Mouse (Mus musculus) adrenal gland, adult 8-10 months (tissue): ENCODE measurements around the gene Egln1. TPM values are rescaled to one million over a fixed set of nuclear protein-coding genes. Genes with fewer than 3 reads are reported as not detected.

Experiments used
- DNase-seq: peaks from one replicate; pipeline ENCODE4 v3.0.0; 2022
- total RNA-seq, 4 experiments: library from RNA; stranded (reverse); gene quantifications; 2 replicates each; pipeline ENCODE4 v1.2.4; 2022

The Egln1 gene
- 10 to 100 TPM; 48.2 to 56.7 (median 50.9) TPM for total RNA-seq

DNA sequence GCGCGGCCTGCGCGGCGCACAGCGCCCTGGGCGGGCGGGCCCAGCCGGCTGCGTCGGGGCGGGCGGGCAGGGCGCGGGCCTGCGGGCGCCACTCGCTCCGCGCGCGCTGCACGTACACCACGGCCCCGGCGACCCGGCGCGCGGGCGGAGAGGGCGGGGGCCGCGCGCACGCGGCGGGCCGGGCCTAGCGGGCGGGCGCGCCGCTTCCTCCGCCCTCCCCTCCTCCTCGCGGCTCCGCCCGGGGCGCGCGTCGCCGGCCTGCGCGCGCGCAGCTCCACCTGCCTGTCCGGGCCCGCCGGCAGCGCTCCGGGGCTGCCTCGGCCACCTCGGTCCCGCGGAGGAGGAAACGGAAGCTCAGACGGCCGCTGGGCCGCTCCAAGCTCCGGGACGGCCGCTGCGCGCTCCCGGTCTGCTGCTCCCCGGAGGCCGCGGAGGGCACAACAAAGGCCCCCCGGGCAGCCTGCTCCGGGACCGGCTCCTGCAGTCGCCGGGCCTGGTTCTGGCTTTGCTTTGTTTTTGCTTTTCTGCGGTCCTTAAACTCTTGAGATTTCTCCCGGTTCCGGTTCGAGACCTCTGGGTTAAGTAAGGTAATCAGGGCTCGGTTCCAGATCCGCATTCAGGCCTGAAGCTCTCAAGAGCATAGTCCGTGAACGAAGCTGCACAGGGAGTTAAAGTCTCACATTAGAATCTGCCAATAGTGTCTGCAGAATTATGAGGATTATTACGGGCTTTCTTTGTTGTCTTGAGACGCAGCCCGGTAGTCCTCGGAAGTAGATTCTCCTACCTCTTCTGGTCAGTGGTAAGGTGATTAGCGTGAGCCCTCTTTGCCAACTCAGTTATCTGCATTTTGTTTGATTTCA lies at the start of gene Egln1:
TSS of gene Egln1 (minus strand) at position 116 of the 860 bp plus-strand sequence.
- peak; percentile 63 for DNase-seq

DNA sequence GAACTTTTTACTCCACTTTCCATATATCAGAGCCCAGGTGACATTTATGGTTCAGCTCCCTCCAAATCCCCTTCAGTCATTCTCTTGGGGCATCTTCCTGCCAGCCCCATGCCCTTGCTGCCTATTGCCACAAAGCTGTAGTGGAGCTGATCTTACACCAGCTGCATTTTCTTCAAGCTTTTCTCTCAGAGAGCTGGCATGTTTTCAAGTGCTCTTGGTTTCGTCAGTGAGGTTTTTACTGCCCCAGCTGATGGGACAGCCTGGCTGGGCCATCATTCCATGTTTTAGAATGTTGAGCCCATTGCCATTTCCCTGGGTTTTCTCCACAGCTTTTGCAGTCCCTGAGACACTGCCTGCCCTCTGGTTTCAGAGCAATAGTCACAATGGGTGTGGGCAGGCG lies 46.7 kb upstream of the Egln1 start:
- DNase-seq: no peak

DNA sequence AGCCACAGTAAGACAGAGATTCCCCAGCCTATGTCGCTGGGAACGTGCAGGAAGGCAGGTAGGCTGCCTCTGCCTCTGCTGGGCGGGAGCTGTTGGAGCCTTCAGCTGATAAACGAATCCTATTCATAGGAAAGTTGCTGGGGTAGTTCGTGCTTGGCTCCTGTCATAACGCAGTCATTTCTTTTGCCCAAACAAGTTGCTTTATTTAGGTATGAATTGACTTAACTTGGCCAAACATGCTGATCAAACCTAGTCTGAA lies 42.5 kb upstream of the Egln1 start:
- DNase-seq: no peak

DNA sequence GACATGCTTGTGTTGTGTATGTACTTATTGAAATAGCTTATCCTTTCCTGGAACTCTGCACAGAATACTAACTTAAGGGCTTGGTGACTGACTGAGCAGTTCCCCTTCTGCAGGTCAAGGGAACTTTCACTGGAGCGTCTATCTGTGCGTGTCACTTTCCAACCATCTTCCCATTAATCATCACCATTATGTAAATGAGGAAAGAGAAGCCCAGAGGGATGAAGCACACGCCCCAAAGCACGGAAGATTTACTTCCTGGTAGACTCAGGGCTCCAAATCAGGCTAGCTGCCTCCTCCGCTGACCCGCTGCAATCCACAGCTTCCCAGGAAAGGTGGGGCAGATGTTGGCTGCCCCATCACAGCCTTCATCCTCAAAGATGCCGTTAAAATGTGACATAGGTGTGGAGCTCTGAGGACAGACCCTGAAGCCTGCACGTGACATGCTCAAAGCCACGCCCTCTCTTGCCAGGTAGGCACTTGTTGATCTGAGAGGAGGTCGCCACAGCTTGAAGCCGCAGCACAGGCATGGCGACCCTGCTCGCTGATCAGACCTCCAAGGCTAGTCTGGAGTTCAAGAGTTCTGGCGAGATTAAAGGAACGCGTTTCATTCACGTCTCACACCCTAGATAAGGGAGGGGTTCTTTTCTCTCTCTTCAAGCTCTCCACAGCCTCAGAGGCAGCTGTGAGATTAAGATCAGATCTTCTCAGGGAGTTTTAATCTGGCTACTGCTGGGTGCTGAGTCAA lies 42.0 kb upstream of the Egln1 start:
- no peak for DNase-seq

DNA sequence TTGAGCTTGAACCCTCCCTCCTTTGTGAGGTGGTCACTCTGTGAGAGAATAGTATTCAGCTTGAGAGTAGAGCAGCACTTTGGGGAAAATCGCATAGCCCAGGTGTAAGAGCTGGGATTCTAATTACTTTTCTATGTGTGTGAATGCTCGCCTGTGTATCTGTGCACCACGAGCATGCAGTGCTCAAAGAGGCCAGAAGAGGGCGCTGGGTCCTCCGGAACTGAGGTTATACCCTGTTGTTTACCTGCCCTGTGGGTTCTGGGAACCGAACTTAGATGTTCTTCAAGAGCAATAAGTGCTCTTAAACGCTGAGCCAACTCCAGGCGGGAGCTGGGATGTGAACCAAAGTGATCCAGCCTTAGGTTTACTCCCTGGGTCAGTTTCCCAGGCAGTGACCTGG lies 31.7 kb upstream of the Egln1 start:
- DNase-seq: no peak

DNA sequence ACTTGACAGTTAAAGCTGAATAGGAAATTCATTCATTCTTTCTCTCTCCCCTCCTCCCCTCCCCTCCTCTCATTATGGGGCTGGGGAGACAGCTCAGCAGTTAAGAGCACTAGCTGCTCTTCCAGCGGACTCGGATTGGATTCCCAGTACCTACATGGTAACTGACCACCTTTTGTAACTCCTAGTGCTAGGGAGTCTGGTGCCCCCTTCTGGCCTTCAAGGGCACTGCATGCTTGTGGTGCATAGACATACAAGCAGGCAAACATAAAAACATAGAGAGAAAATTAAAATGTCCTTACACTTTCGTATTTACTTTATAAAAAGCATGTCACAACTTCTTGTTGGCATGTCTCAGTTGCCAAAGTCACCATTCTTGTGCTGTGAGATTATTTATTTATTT lies 30.9 kb upstream of the Egln1 start:
- no peak for DNase-seq

DNA sequence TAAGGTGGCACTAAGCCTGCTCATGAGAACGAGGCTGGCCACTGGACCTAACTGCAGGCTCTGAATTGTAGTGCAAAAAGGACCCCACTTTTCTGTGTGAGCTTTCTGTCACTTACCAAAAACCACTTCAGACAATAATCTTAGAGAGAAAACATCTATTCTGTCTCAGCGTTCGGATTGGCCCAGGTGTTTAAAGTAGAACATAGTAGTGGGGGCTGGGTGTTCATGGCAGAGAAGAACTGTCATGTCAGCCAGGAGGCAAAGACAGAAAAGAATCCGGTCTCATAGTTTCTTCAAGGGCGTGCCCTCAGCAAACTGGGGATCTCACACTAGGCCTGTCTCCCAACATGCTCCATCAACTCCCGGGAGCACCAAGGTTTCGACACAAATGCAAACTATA lies 28.9 kb upstream of the Egln1 start:
- no peak for DNase-seq

DNA sequence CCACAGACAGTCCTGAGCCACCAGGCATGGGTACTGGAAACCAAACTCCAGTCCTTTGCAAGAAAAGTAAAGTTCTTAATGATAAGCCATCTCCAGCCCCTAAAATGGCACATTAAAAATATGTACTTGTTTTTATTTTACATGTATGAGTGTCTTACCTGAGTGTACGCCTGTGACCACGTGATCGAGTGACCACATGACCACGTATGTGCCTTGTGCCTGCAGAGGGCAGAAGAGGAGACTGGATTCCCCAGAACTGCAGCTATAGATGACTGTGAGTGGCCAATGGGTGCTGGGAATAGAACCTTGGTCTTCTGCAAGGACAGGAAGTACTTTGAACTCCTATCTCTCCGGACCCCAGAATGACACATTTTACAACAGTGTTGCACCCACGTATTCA lies 27.1 kb upstream of the Egln1 start:
- DNase-seq: no peak

DNA sequence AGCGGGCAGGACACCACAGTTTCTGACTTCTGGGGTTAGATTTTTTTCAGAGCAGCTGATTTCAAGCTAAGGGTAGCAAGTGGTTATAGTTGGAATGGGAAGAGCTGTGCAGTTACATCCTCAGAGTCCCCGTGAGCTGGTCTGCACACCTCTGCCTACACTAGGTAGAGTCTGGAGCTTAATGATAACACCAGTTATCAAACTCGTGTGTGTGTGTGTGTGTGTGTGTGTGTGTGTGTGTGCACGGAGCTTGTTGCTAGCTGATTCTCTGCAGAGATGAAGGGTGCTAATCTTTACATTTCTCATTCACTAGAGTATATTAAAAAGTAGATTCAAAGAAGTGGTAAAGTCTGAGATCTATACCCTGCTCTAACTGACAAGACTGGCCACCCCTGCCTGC lies 25.1 kb upstream of the Egln1 start:
- no peak for DNase-seq

DNA sequence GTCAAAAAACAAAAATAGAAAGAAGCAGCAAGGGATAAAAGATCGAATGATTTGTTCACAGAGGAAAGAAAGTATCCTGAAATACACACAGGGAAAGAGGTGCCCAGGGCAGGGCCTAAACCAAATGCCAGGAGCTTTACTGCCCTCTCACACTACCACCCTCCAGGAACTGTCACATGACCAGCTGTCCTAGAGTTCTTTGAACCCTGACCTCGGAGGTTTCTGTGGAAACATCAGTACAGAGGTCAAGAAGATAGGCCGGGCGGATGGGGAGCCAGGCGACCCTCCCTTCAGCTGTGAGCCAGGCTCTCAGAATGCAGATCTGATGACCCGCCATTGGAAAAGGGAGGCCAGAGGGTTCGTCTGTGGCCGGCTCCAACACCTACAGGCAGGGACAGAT lies 24.1 kb upstream of the Egln1 start:
- DNase-seq: no peak

DNA sequence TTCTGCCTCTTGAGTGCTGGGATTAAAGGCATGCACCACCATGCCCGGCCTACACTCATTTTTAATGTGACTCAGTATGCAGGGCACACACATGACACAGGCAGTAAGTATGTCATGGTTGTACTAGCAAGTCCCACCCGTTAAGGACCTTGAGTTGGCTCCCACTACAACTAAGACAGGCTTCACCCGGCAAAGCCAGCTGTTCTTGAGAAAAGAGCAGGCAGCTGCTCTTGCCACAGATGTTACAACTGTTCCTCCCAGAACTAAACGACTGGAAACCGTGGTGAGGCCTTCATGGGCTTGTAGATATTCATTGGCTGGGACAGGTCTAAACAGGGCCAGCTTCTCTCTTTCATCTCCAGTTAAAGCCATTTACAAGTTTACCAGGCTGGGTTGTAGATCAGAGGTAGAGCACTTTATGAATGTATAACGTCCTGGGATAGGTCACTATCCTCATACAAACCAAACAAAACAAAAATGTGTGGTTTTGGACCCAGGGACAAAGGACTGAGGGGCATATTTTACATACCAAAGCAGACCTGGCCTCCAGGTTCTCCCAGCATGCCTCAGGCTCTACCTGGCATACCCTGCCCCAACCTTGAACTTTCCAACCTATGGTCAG lies 21.3 kb upstream of the Egln1 start:
- no peak for DNase-seq

DNA sequence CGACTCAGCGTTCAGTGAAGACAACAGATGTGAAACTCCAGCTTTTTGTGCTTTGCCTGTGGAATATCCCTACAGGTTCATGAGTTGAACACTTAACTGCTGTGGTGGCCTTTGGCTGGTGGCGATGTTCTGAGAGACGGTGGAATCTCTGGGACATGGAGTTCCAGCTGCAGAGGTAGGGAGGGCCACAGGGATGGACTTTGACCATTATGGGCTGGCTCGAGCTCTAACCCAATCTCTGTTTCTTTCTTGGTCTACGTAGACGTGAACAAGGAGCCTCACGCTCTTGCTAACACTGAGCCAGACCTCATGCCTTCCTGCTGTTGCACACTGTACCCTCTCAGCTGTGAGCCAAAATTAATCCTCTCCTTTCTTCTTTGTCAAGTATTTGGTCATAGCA lies 15.8 kb upstream of the Egln1 start:
- no peak for DNase-seq

DNA sequence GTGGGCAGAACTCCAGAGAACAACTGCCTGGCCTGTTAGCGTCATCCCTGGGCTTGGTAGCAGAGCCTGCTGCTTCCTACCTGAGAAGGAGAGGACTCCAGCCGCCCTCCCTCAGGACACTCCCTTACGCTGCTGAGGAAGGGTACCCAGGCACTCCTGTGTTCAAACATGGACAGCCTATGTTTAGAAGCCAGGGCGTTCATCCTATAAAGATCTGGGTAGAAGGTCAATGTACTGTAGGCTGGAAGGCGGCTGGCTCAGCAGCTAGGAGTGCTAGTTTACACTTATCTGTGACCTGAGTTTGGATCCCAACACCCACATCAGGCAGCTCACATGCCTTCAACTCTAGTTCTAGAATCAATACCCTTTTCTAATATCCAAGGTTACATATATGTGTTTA lies 14.1 kb upstream of the Egln1 start:
- no peak for DNase-seq

DNA sequence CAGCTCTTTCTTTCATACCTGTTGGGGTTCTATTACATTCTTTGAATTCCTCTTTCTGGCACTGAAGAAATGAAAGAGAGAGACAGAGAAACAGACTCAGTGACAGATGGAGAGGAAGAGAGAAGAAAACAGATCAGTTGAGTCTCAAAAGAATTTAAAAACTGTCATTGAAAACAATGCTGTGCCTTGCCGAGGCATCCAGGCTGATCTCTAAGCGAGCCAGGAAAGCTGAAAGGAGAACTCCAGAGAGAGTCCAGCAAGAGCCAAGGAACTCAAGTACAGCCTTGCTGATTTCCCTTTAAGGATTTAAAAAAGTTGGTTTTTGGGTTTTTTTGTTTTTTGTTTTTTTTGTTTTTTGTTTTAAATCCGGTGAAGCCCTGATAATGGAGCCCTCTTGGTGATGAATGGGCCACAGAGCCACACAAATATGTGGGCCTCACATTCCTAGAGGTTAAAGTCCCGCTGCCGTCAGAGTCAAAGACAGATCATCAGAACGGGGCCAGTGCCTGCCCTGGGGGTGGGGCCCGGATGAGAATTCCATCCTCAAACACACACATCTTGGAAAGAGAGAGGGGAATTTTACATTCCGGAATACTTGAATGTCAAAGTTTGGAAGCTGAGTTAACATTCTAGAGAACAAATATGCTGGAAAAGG lies 11.2 kb upstream of the Egln1 start:
- no peak for DNase-seq

DNA sequence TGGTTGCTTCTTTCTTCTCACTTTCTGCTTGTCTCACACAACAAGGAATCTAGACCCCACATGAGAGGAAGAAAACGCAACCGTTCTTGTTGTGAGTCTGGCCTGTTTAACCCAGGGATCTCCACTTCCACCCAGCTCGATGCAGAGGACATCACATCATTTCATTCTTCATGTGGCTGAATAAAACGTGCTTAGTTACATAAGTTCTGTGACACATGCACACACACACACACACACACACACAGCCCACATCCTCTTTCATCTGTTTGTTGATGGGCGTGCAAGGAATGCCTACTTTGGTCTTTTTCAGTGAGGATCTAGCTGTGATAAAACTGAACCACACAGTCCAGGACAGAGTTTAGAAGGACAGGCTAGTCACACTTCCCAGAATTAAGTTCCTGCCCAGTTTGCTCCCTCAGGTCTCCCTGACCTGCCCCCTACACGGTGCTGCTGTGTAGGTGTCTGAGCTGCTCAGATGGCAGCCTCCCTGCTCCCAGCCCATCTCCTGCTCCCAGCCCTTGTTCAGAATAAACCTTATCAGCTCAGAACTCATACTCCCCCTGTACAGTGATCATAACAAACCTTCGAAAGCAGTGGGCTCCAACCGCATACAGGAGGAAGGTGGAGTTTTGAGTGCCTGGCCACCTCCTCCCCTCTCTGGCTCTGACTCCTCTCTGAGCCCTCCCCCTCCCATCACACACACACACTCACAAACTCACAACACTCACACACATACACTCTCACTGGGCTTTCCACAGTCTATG lies 10.5 kb upstream of the Egln1 start:
- DNase-seq: no peak

DNA sequence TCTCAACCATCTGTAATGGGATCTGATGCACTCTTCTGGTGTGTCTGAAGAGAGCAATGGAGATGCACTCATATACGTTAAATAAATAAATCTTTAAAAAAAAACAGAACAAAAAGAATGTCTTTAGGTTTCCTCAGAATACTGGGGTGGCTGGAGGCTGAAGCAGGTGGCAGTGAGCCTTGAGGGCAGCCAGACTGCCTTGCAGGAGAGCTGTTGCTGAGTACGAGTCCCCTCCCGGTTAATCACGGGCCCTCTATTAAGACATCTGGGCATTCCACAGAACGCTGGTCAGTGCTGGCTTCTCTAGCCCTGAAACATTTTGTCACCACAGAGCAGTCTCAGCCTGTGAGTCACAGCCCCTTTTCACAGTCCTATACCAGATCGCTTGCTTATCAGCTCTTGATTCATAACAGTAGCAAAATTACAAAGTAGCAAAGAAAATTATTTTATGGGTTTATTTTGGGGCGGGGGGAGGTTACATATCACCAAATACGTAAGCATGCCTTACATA lies 5.5 kb upstream of the Egln1 start:
- DNase-seq: no peak

DNA sequence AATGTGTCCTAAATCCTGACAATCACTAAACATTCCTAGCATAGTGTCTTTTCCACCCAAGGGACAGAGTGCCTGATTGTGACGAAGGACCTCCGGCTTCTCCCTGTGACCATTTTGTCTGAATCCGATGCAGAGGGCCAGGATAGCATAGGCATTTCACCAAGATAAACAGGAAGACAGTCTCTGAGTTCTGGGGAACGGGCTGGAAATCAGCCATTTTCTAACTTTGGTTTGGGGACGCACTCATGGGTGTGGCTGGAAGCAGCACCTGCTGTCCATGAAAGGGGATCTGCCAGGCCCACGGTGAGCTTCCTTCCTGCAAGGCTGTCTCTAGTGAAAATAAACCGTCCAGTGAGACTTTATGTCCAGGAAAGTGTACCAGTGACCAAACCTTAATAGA lies 4.1 kb upstream of the Egln1 start:
- DNase-seq: no peak

DNA sequence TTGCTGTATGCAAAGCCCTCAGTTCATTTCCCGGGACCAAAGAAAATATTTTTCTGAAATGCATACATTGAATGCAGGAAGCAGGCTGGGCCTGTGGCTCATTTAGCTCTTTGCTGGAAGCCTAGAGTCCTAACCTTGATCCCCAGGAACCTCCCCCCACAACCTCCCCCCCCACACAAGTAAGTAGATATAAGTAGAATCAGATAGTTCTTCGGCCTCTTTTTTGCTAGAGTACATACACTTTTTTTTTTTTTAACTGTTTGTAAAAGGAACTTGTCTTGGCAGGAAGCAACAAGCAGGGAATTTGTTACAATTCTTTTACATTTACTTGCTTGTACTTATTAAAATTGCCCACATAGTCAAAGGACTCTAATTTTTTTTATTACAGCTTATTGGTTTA lies 1.7 kb upstream of the Egln1 start:
- DNase-seq: no peak

DNA sequence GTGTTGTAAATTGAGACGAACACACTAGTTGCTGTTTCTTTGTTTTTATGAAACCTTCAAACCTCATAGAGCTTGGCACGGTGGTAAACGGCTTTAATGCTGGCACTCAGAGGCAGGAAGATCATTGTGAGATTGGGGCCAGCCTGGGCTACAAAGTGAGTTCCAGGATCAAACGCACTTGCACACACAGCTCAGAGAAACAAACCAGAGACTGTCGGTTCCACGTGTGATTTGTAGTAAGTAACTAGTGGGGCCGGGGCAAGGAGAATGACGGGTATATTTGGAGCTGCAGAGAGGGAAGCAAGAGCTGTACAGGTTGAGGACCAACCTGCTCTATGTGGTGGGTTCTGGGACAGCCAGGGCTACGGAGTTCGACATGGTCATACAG lies 939 bp upstream of the Egln1 start:
- no peak for DNase-seq

DNA sequence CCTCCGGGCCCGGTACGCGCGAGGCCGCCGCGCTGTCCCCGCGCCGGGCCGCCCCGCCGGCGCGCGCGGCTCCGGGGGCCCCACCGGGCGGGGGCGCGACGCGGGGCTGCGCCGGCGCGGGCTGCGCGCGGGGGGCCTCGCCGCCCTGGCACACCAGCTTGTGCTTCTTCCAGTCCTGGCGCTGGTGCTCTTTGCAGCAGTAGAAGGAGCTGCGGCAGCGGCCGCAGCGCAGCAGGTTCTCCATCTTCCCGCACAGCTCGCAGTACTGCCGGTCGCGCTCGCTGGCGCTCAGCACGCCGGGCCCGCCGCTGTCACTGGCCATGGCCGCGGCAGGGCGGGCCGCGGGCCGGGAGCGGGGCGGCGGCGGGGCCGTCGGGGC lies 402 bp downstream of the Egln1 start:
- no peak for DNase-seq

DNA sequence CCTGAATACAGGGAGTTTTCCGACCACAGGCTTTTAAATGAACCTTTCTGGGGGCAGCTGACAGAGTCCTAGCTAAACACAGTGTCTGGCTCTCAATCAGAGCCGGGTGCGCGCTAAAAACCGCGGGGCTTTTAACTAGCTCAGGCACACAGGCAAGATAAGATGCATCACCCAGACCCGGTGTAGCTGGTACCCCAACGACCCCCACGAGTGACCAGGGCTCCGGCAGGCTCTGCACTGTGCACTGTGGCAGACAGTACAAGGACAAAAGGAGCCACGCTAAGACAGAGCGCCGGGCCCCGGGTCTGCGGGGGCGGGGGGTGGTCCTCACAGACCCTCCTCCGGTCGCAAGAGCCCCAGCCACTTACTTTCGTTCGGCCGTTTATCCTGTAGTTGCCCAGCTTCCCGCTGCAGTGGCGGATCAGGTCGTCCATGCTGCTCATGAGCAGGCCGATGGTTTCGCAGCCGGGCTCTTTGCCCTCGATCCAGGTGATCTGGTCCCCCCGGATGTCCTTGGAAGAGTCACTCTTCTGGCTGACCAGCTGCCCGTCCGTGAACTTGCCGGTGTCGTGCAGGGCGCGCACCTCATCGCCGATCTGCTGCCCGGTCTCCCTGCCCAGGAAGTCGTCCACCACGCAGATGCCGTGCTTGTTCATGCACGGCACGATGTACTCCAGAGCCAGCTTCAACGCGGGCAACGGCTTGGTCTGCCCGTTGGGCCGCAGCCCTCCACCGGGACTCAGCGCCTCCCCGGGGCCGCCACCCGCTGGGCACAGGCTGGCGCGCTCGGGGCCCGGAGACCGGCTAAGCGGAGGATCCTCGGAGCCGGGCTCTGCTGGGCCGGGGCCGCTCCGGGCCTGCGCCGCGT lies 1.0 kb downstream of the Egln1 start:
- DNase-seq: no peak
